Mouse (Mus musculus): ENCODE measurements around the gene Ttll11.

Ttll11 gene

DNA sequence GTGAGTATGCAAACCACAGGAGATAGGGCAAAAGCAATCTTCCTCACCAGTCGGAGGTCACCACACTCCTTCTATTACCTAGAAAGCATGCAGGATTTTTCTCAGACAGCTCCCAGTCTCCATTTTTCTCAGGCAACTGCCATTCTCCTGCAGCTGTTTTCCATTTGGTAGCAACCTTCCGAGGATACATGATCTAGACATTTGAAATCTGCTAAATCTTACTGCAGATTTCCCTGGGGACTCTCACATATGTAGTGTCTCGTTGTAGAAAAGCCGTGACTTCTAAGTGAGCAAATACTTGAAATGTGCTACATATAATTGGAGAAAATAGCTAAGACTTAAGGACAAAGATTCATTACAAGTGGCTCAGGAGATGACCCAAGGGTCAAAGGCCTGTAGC, 151.8 kb downstream of the Ttll11 start:
- no peak for DNase-seq (ENCODE audit: low spot score in 2 of 2)

DNA sequence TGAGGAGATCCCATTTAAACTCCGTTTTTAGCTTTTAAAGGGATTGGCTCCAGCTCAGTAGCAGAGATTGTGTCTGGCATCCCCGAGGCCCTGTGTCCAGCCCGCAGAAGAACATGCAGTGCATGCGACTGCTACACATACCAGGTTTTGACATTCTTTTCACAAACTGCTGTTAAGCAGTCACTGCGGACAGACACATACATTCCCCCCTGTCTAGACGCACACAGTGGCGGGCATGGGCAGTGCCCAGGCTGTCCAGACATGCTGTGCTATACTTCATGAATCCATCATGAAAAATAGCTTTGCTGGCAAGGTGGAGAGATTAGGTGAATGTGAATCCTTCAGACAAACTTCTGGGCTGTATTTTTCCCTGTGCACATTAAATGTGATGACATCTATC, 154.6 kb downstream of the Ttll11 start:
- DNase-seq (ENCODE audit: low spot score in 2 of 2), result no peak

DNA sequence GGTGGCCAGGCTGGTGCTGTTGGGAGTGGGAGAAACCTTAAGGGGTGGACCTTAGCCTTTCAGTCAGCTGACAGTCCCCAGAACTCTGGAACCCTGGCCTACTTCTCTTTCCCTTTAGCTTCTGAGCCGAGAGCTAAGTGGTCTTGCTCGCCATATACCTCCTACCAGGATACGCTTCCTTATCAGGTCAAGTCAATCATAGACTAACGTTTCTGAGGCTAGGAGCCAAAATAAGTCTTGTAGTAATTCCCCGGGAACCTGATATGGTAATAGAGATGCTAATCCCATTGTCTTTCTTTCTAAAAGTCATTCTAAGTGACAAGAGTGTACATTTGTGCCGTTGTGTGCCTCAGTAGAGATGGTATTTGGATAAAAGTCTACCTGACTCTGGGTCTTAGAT, 156.1 kb downstream of the Ttll11 start:
- DNase-seq (ENCODE audit: low spot score in 2 of 2), result no peak

- no peak for DNase-seq (ENCODE audit: low spot score in 2 of 2)
Observed at GRCm38 (mm10) chr2:35818883-35819282, 160.8 kb downstream of the Ttll11 start.

- peak in 1 of 2 experiments; percentile 27 for DNase-seq (ENCODE audit: low spot score in 2 of 2)
Observed at GRCm38 (mm10) chr2:35816056-35816661, 163.6 kb downstream of the Ttll11 start.

DNA sequence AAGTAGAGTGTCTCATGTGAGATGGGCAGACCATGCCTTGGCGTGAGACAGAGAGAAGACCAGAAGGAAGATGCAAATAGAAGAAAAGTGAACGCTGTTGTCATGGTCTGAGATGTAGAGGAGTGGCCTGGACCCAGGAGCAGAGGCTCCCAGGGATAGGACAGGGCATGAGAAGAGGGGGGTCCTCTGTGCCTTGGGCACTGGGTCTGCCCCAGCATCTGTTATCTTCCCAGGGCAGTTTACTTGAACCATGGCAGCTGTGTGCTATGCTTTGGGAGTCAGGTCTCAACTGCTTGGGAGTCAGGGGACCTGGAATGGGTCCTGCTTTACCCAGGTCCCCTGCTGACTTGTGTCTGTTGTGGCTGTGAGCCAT, 167.2 kb downstream of the Ttll11 start:
- no peak for DNase-seq (ENCODE audit: low spot score in 2 of 2)

DNA sequence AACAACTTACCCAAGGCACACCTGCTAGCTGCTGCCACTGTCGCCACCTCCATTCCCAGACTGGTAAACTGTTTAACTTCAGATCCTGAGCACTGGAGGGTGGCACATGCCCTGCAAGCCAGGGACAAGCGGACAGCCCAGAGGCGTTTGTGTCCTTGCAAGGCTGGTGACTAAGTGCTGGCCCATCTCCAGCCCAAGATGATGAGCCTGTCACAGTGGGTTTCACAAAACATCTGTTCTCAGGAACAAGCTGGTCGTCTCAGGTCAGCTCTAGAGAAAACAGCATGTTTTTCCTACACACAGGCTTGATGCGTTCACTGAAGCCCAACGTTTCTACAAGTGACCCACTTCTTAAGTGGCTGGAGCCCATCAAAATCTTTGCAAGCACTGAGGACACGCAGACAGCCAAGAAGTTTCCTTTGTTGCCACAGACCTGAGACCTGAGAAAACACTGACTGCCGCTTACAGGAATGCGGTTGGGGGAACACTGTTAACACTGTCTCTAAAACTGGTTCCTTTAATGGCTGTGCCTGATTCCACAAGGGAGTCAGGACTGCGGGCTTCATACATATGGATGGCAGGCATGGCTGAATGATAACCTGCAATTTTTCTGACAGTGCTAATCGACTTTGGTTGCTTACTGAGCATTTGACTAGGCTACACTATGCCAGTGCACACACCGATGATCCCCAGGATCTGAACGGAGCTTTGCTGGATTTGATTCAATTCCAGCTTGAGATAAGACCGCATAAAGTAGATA, 167.7 kb downstream of the Ttll11 start:
- peak; percentile 25 to 36 for DNase-seq (ENCODE audit: low spot score in 2 of 2)

DNA sequence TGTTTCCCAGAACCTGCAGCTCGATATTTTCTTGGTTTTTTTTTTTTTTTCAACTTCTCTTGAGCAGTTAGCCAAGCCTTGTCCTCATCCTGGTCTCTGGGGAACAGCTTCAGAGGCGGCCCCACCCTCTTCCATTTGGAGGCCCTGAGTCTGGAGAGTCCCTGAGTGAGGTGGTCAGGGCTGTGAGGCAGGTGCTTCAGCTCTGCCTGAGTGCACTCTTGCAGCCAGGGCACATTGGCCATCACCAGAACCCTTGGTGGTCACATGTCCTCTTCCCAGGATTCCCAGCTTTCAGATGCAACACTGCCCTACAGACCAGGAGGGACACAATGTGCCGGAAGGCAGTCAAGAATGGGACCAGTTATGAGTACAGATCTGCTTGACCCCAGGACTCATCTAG, 169.7 kb downstream of the Ttll11 start:
- DNase-seq (ENCODE audit: low spot score in 2 of 2), result no peak

DNA sequence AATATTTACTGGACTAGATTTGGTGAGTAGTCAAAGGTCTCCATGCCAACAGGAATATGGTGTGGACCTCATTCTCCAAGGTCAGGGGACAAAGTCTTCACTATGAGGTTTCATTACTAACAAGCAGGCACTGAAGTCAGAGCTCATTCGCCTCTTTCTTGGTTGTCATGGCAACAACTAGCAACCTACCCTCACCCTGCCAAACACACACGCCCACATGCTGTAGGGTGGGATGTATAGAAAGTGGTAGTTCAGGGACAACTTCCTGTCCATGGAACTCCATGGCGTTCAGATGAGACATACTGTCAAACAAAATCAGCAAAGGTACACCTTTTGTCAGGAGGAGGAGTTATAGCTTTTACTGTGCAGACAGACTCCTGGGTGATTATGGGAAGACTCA, 170.6 kb downstream of the Ttll11 start:
- peak; percentile 36 to 38 for DNase-seq (ENCODE audit: low spot score in 2 of 2)

DNA sequence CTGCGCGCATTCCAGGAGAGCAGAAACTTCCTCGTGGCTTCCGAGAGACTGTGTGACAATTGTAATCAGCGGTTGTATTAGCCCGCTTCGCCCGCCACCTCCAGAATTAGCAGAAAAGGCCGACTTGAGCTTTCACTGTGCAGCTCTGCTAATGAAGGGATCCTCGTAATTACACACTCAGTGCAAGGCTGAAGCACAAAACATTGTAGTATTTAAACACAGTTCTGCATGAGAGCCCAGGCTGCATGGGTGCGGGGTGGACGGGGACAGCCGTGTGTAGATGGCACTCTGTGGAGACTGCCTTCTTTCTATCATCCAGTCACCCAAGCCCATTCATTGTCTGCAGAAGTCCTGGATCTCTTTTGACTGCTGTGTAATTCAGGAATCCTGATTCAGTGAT, 173.8 kb downstream of the Ttll11 start:
- no peak for DNase-seq (ENCODE audit: low spot score in 2 of 2)

DNA sequence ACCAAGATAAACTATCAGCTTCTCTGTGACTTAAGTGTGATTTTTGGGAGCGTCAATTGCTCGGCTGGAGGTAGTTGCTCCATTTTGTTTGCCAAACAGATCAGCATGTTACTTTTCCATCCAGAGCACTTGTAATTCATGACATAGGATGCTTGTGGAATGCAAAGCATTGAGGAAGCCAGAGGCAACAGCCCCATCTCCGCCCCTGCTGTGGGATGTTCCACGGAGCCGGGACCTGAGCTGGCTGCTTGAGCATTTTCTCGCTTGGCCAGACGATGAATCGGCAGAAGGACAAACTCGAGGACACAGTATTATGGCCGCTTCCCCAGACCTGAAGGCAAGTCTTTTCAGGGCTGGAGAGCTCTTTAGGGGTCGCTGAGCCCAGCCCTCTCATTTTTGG, 176.6 kb downstream of the Ttll11 start:
- DNase-seq (ENCODE audit: low spot score in 2 of 2), result no peak

DNA sequence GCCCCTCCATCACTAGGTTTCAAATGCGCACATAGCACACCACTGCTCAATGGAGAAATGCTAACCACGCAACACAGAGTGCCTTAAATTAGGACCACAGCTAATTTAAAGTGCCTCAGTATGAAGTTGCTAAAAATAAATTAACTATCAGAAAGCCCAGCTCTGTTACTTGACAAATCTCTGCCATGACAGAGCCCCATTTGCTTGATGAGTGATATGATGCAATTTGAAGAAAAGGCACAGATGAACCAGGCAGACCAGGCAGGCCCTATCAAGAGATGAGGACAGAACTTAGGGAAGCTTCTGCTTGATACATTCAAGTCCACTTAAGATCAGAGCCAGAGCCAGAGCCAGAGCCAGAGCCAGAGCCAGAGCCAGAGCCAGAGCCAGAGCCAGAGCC, 178.0 kb downstream of the Ttll11 start:
- no peak for DNase-seq (ENCODE audit: low spot score in 2 of 2)

DNA sequence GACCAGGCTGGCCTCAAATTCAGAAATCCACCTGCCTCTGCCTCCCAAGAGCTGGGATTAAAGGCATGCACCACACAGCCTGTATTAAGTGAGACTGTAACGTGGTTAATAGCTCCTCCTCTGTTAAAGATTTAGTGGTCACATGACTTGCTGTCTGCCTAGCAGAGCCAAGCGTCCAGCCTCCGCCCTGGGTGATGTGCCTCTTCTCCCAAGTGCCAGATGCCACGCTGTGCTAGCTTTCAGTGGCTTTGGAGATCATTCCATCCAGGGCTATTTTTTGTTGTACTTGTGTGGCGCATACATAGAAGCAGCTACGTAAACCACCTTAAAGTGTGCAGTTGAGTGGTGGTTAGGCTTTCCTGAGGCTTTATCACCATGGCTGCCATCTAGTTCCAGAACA, 180.6 kb downstream of the Ttll11 start:
- no peak for DNase-seq (ENCODE audit: low spot score in 2 of 2)

- no peak for DNase-seq (ENCODE audit: low spot score in 2 of 2)
Observed at GRCm38 (mm10) chr2:35797998-35798397, 181.7 kb downstream of the Ttll11 start.

DNA sequence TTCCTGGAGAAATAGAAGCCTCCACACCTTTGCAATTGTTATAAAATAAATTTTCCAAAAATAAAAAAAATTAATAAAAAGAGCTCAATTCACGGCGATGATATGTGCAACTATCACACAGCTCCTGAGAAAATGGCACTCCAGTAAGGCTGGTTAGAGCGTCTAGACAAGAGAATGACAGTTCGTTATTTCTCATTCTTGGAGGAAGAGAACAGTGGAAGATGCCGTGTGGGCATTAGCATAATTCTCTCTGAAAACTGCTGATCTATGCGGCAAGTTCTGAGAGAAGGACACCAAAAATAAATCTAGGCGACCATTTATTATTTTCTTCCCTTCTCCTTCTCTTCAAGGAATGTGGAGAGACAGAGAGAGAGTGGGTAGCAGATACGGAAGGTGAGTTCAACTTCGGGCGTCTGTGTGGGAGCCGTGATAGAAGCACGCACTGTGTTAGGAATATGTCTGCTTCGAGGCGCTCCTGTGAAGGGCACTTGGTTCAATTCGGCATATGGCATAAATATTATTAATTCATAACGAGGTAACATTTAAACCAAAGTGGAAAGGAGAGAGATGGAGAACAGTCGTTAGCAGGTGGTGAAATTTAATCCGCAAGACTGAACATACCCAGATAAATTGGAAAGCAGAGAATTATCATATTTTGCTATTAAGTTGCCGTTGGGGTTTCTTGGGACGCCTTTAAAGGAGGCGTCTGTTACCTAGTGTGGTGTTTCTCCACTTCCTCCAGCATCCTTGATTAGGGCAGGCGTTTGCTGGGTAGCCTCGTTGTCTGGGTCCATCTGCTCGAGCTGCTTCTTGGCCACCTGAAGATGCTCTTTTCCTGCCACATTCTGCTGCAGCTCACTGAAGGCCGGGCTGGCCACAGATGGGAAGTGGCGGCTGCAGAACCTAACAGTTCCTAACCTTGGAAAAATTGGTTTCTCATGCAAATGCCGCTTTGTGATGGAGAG, 190.1 kb downstream of the Ttll11 start:
- DNase-seq (ENCODE audit: low spot score in 2 of 2), result peak in 1 of 2 experiments; percentile 34

GRCm38 (mm10) chr2:35785877-35786276, 193.8 kb downstream of the Ttll11 start:
- DNase-seq (ENCODE audit: low spot score in 2 of 2), result no peak

- no peak for DNase-seq (ENCODE audit: low spot score in 2 of 2)
Observed at GRCm38 (mm10) chr2:35783368-35783767, 196.3 kb downstream of the Ttll11 start.

GRCm38 (mm10) chr2:35779266-35779665, 200.4 kb downstream of the Ttll11 start:
- peak in 1 of 2 experiments; percentile 20 for DNase-seq (ENCODE audit: low spot score in 2 of 2)

DNA sequence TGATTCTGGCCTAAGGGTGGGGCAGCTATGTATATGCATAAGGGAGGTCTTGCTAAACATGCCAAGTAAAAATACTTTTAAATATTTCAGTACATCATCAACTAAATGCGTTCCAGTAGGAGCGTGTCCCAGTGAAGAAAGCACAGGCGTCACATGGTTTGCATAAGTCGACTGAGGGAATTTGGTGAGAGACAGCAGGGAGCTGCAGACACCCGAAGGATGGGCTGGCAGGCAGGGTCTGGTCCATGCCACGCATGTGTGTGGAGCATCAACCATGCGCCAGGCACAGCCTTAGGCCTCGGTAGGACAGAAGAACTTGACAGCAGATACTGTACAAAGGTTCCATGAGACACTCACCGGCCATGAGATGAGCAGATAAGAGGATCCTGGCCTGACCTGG, 202.8 kb downstream of the Ttll11 start:
- no peak for DNase-seq (ENCODE audit: low spot score in 2 of 2)

GRCm38 (mm10) chr2:35775651-35776055, 204.1 kb downstream of the Ttll11 start:
- peak; percentile 58 to 59 for DNase-seq (ENCODE audit: low spot score in 2 of 2)

GRCm38 (mm10) chr2:35770541-35770940, 209.2 kb downstream of the Ttll11 start:
- no peak for DNase-seq (ENCODE audit: low spot score in 2 of 2)

DNA sequence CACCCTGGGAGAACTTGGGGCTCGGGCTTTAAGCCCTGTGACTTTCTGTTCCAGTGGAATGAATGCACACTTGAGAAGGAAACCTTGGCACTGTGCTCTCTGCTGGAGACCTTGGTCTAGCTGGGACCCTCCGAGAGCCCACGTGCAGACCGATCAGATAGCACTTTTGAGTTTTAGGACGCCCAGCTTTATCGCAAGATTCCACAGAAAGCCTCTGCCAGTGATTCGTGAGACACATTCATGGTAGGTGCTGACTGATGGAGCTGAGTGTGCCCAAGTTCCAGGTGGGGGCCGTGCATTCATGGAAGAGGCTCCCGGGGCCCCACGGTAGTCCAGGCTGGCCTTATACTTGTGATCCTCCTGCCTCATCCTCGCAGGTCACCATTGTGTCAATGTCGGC, 210.3 kb downstream of the Ttll11 start:
- DNase-seq (ENCODE audit: low spot score in 2 of 2), result no peak

All from right cerebral cortex, adult 2 months (tissue).